Mouse (Mus musculus) hindbrain, embryonic 14.5 days (tissue): ENCODE results near the gene 2900026A02Rik. TPM values are rescaled to one million over a fixed set of nuclear protein-coding genes. Genes with fewer than 3 reads are reported as not detected.
A peak's percentile ranks its signal among the peaks of the same experiment; 100 is the strongest.

Source experiments
- ATAC-seq: fragments of 200-750 bp; cut with Nextera tagmentation; 2 replicates; pipeline ENCODE4 v1.8.0; 2017; ENCODE audit warnings: moderate number of reproducible peaks, mild to moderate bottlenecking, moderate TSS enrichment, moderate library complexity; ENCODE audit not compliant: low FRiP score
- DNase-seq: peaks from one replicate; pipeline ENCODE4 v3.0.0-alpha.2; 2015; ENCODE audit warnings: low spot score
- H3K27ac ChIP-seq: fragments of 300-500 bp; sonication (generic); 2 replicates; pipeline ENCODE4 v1.5.1; 2014; ENCODE audit warnings: mild to moderate bottlenecking, moderate library complexity
- H3K27me3 ChIP-seq: fragments of 300-500 bp; sonication (generic); 2 replicates; pipeline ENCODE4 v1.6.1; 2014; ENCODE audit warnings: mild to moderate bottlenecking, low read length, mixed read lengths; ENCODE audit not compliant: control insufficient read depth, insufficient read depth
- H3K36me3 ChIP-seq: fragments of 300-500 bp; sonication (generic); replicated peaks from 2 replicates; pipeline ENCODE4 v1.6.1; 2014; ENCODE audit not compliant: control insufficient read depth, insufficient read depth
- H3K4me1 ChIP-seq: fragments of 300-500 bp; sonication (generic); replicated peaks from 2 replicates; pipeline ENCODE4 v1.6.1; 2014; ENCODE audit warnings: antibody characterized with exemption, low read length, mixed read lengths; ENCODE audit not compliant: control insufficient read depth, insufficient read depth
- H3K4me2 ChIP-seq: fragments of 300-500 bp; sonication (generic); replicated peaks from 2 replicates; pipeline ENCODE4 v1.6.1; 2014; ENCODE audit warnings: mild to moderate bottlenecking, moderate library complexity
- H3K4me3 ChIP-seq: fragments of 300-500 bp; sonication (generic); replicated peaks from 2 replicates; pipeline ENCODE4 v1.5.1; 2014; ENCODE audit warnings: mild to moderate bottlenecking, low read length
- H3K9ac ChIP-seq: fragments of 300-500 bp; sonication (generic); 2 replicates; pipeline ENCODE4 v1.6.1; 2014
- H3K9me3 ChIP-seq: fragments of 300-500 bp; sonication (generic); 2 replicates; pipeline ENCODE4 v1.6.1; 2016; ENCODE audit warnings: low read length; ENCODE audit not compliant: control insufficient read depth
- WGBS: fragments of 180-500 bp; shearing (Covaris S2); extraction: QIAGEN DNeasy Blood & Tissue Kit; methylation state at CpG from one replicate; pipeline ENCODE4 v1.1.7; 2014; 5-methylcytosine and 5-hydroxymethylcytosine counted together
- polyA plus RNA-seq: library from polyadenylated mRNA; unstranded; fragments of >200 nt; fragmentation: Nextera tagmentation; extraction: Ambion mirVana; gene quantifications from 2 replicates; pipeline ENCODE4 v1.2.1, GENCODE M21; 2014

Gene 2900026A02Rik
- polyA plus RNA-seq, 1 experiment from 2014 or later = 2.5 TPM

GRCm38 (mm10) chr5:113181441-113181840, 39.6 kb downstream of the 2900026A02Rik start:
- Histone ChIP-seq H3K9me3 (no peaks in the 10 kb centered on the region), H3K27ac (no peak overlapping the region), H3K9ac (no peak overlapping the region), H3K4me3 (no peak overlapping the region), H3K4me2 (no peak overlapping the region), H3K27me3 (no peaks in the 10 kb centered on the region), H3K36me3 (no peaks in the 10 kb centered on the region), H3K4me1 (0 out of 2 replicates have a peak, but pooled peaks cover 5% of the 10 kb centered on the region)
- DNase-seq = no peak
- 57% methylated on average over 6 of the region's 6 CpGs for WGBS
- ATAC-seq = no peak

- Histone ChIP-seq H3K27me3 (no peaks in the 10 kb centered on the region), H3K4me2 (peak overlapping the region; percentile 45), H3K9ac (no peak overlapping the region), H3K4me1 (0 out of 2 replicates have a peak, but pooled peaks cover 5% of the 10 kb centered on the region), H3K4me3 (no peak overlapping the region), H3K36me3 (no peaks in the 10 kb centered on the region), H3K27ac (peak overlapping the region; percentile 52; the same call in 1 of the 2 replicates), H3K9me3 (no peaks in the 10 kb centered on the region)
- DNase-seq (no peak), ATAC-seq (no peak)
- 84% methylated on average over 15 of the region's 15 CpGs for WGBS
Measured at GRCm38 (mm10) chr5:113180755-113181154, 40.3 kb downstream of the 2900026A02Rik start.

- ATAC-seq = peak; percentile 86; the same call in 1 of the 2 replicates
- H3K9me3 ChIP-seq = no peaks in the 10 kb centered on the region
- H3K4me3 ChIP-seq = peak overlapping the region; percentile 16; the same call in 1 of the 2 replicates
- H3K36me3 ChIP-seq = no peaks in the 10 kb centered on the region
- 0 out of 2 replicates have a peak, but pooled peaks cover 5% of the 10 kb centered on the region for H3K4me1 ChIP-seq
- peak; percentile 85 for DNase-seq
- 0 out of 2 replicates have a peak overlapping the region, but pooled peaks have one; percentile 16 for H3K9ac ChIP-seq
- WGBS = 3% methylated on average over 28 of the region's 30 CpGs
- H3K27ac ChIP-seq = peak overlapping the region; percentile 52
- H3K27me3 ChIP-seq = no peaks in the 10 kb centered on the region
- peak overlapping the region; percentile 45 for H3K4me2 ChIP-seq
Measured at GRCm38 (mm10) chr5:113179843-113180682, 41.0 kb downstream of the 2900026A02Rik start.

GRCm38 (mm10) chr5:113179451-113179842, 41.6 kb downstream of the 2900026A02Rik start:
- WGBS = 12% methylated on average over 4 of the region's 9 CpGs
- 0 out of 2 replicates have a peak, but pooled peaks cover 5% of the 10 kb centered on the region for H3K4me1 ChIP-seq
- H3K9me3 ChIP-seq = no peaks in the 10 kb centered on the region
- H3K4me3 ChIP-seq = peak overlapping the region; percentile 16; the same call in 1 of the 2 replicates
- H3K9ac ChIP-seq = 0 out of 2 replicates have a peak overlapping the region, but pooled peaks have one; percentile 16
- DNase-seq (no peak), ATAC-seq (no peak)
- H3K4me2 ChIP-seq = peak overlapping the region; percentile 45
- H3K27ac ChIP-seq = peak overlapping the region; percentile 52
- no peaks in the 10 kb centered on the region for H3K27me3 ChIP-seq
- H3K36me3 ChIP-seq = no peaks in the 10 kb centered on the region

GRCm38 (mm10) chr5:113175976-113176375, 45.1 kb downstream of the 2900026A02Rik start:
- no peak overlapping the region for H3K27ac ChIP-seq
- H3K9ac ChIP-seq = no peak overlapping the region
- 96% methylated on average over 10 of the region's 10 CpGs for WGBS
- no peaks in the 10 kb centered on the region for H3K27me3 ChIP-seq
- DNase-seq = no peak
- no peak overlapping the region for H3K4me3 ChIP-seq
- no peak for ATAC-seq
- H3K36me3 ChIP-seq = no peaks in the 10 kb centered on the region
- H3K4me1 ChIP-seq = 0 out of 2 replicates have a peak, but pooled peaks cover 5% of the 10 kb centered on the region
- H3K4me2 ChIP-seq = no peak overlapping the region
- H3K9me3 ChIP-seq = no peaks in the 10 kb centered on the region

- Histone ChIP-seq H3K4me2 (no peak overlapping the region), H3K9ac (no peak overlapping the region), H3K4me1 (0 out of 2 replicates have a peak, but pooled peaks cover 5% of the 10 kb centered on the region), H3K36me3 (no peaks in the 10 kb centered on the region), H3K9me3 (no peaks in the 10 kb centered on the region), H3K27ac (no peak overlapping the region), H3K27me3 (no peaks in the 10 kb centered on the region), H3K4me3 (no peak overlapping the region)
- WGBS = 47% methylated on average over 24 of the region's 24 CpGs
- ATAC-seq (no peak), DNase-seq (no peak)
Measured at GRCm38 (mm10) chr5:113174916-113175692, 45.9 kb downstream of the 2900026A02Rik start.

GRCm38 (mm10) chr5:113173318-113173717, 47.7 kb downstream of the 2900026A02Rik start:
- Histone ChIP-seq H3K27me3 (no peaks in the 10 kb centered on the region), H3K4me3 (no peak overlapping the region), H3K4me2 (no peak overlapping the region), H3K27ac (no peak overlapping the region), H3K9me3 (no peaks in the 10 kb centered on the region), H3K4me1 (no peaks in the 10 kb centered on the region), H3K9ac (no peak overlapping the region), H3K36me3 (no peaks in the 10 kb centered on the region)
- ATAC-seq (no peak), DNase-seq (peak; percentile 73)
- WGBS = 26% methylated on average over 5 of the region's 5 CpGs

GRCm38 (mm10) chr5:113171968-113172578, 49.0 kb downstream of the 2900026A02Rik start:
- H3K27me3 ChIP-seq = no peaks in the 10 kb centered on the region
- ATAC-seq (0 out of 2 replicates have a peak, but pooled peaks have one; percentile 4), DNase-seq (no peak)
- H3K27ac ChIP-seq = no peak overlapping the region
- no peak overlapping the region for H3K9ac ChIP-seq
- no peak overlapping the region for H3K4me2 ChIP-seq
- H3K4me1 ChIP-seq = no peaks in the 10 kb centered on the region
- no peaks in the 10 kb centered on the region for H3K36me3 ChIP-seq
- no peak overlapping the region for H3K4me3 ChIP-seq
- 86% methylated on average over 10 of the region's 10 CpGs for WGBS
- H3K9me3 ChIP-seq = no peaks in the 10 kb centered on the region
